Mouse (Mus musculus): ENCODE data around the gene Pold2. TPM values are rescaled to one million over a fixed set of nuclear protein-coding genes. Genes with fewer than 3 reads are reported as not detected.

Pold2 gene
- polyA plus RNA-seq, 1 experiment from 2014 or later = 162 TPM

GRCm38 (mm10) chr11:5869331-5869730 is 8.8 kb downstream of the Pold2 start:
- peaks cover 89% of the 10 kb centered on the region for H3K36me3 ChIP-seq
- H3K27me3 ChIP-seq (ENCODE audit: insufficient read depth, poor library complexity, severe bottlenecking) = no peaks in the 10 kb centered on the region
- no peak for DNase-seq (ENCODE audit: low spot score)
- no peak overlapping the region for H3K27ac ChIP-seq
- WGBS = 93% methylated on average over 16 of the region's 16 CpGs
- H3K4me3 ChIP-seq = no peak overlapping the region
- H3K4me1 ChIP-seq = peaks cover 10% of the 10 kb centered on the region; the same call in 1 of the 2 replicates
- no peaks in the 10 kb centered on the region for H3K9me3 ChIP-seq

- Histone ChIP-seq H3K27ac (no peak overlapping the region), H3K9me3 (no peaks in the 10 kb centered on the region), H3K4me3 (no peak overlapping the region), H3K4me1 (peaks cover 12% of the 10 kb centered on the region), H3K36me3 (peaks cover 87% of the 10 kb centered on the region), H3K27me3 (ENCODE audit: insufficient read depth, poor library complexity, severe bottlenecking) (peaks cover 9% of the 10 kb centered on the region; the same call in 1 of the 2 replicates)
- WGBS = 92% methylated on average over 12 of the region's 12 CpGs
- no peak for DNase-seq (ENCODE audit: low spot score)
These were observed 9.8 kb downstream of the Pold2 start for GRCm38 (mm10) chr11:5868324-5868723.

GRCm38 (mm10) chr11:5867196-5867595 is 10.9 kb downstream of the Pold2 start:
- Histone ChIP-seq H3K4me3 (no peak overlapping the region), H3K27ac (no peak overlapping the region), H3K9me3 (no peaks in the 10 kb centered on the region), H3K4me1 (peaks cover 23% of the 10 kb centered on the region), H3K36me3 (peaks cover 76% of the 10 kb centered on the region), H3K27me3 (ENCODE audit: insufficient read depth, poor library complexity, severe bottlenecking) (peaks cover 12% of the 10 kb centered on the region)
- DNase-seq (ENCODE audit: low spot score) = no peak
- 85% methylated on average over 2 of the region's 2 CpGs for WGBS

- Histone ChIP-seq H3K27ac (peak overlapping the region; percentile 89), H3K4me3 (peak overlapping the region; percentile 69), H3K36me3 (peaks cover 29% of the 10 kb centered on the region), H3K27me3 (ENCODE audit: insufficient read depth, poor library complexity, severe bottlenecking) (peaks cover 41% of the 10 kb centered on the region), H3K4me1 (peaks cover 39% of the 10 kb centered on the region), H3K9me3 (no peaks in the 10 kb centered on the region)
- whole genome bisulfite sequencing = 15% methylated on average over 15 of the region's 15 CpGs
- no peak for DNase-seq (ENCODE audit: low spot score)
These were observed 15.5 kb downstream of the Pold2 start for GRCm38 (mm10) chr11:5862394-5863105.

- Histone ChIP-seq H3K36me3 (peaks cover 27% of the 10 kb centered on the region), H3K4me1 (peaks cover 36% of the 10 kb centered on the region), H3K27me3 (ENCODE audit: insufficient read depth, poor library complexity, severe bottlenecking) (peaks cover 41% of the 10 kb centered on the region), H3K27ac (peak within 1 kb of the TSS; percentile 89), H3K4me3 (peak within 1 kb of the TSS; percentile 69), H3K9me3 (no peaks in the 10 kb centered on the region)
- WGBS = under 1% methylated on average over 59 of the region's 59 CpGs
- no peak for DNase-seq (ENCODE audit: low spot score)
These were observed 16.3 kb downstream of the Pold2 start, which contains the start of gene Aebp1 for GRCm38 (mm10) chr11:5861678-5862393. TSS of gene Aebp1 (plus strand) at chr11:5861947.

GRCm38 (mm10) chr11:5860639-5861038 is 17.5 kb downstream of the Pold2 start:
- peaks cover 41% of the 10 kb centered on the region for H3K27me3 ChIP-seq (ENCODE audit: insufficient read depth, poor library complexity, severe bottlenecking)
- 53% methylated on average over 6 of the region's 6 CpGs for WGBS

GRCm38 (mm10) chr11:5859883-5860550 is 18.1 kb downstream of the Pold2 start:
- H3K36me3 ChIP-seq = peaks cover 15% of the 10 kb centered on the region
- DNase-seq (ENCODE audit: low spot score) = no peak
- H3K27ac ChIP-seq = no peak overlapping the region
- peaks cover 41% of the 10 kb centered on the region for H3K4me1 ChIP-seq
- H3K4me3 ChIP-seq = no peak overlapping the region
- H3K27me3 ChIP-seq (ENCODE audit: insufficient read depth, poor library complexity, severe bottlenecking) = peaks cover 41% of the 10 kb centered on the region
- WGBS = 76% methylated on average over 13 of the region's 13 CpGs
- H3K9me3 ChIP-seq = no peaks in the 10 kb centered on the region

More at GRCm38 (mm10) chr11:5860639-5861038, 17.5 kb downstream of the Pold2 start:
- no peak overlapping the region for H3K27ac ChIP-seq
- H3K4me3 ChIP-seq = no peak overlapping the region
- no peaks in the 10 kb centered on the region for H3K9me3 ChIP-seq
- H3K36me3 ChIP-seq = peaks cover 21% of the 10 kb centered on the region
- no peak for DNase-seq (ENCODE audit: low spot score)
- peaks cover 41% of the 10 kb centered on the region for H3K4me1 ChIP-seq

GRCm38 (mm10) chr11:5858723-5859122 is 19.4 kb downstream of the Pold2 start:
- peaks cover 2% of the 10 kb centered on the region; the same call in 1 of the 2 replicates for H3K36me3 ChIP-seq
- H3K4me1 ChIP-seq = peaks cover 41% of the 10 kb centered on the region
- WGBS = 81% methylated on average over 1 of the region's 1 CpGs
- H3K27me3 ChIP-seq (ENCODE audit: insufficient read depth, poor library complexity, severe bottlenecking) = peaks cover 36% of the 10 kb centered on the region
- no peak overlapping the region for H3K27ac ChIP-seq
- no peaks in the 10 kb centered on the region for H3K9me3 ChIP-seq
- DNase-seq (ENCODE audit: low spot score) = no peak
- no peak overlapping the region for H3K4me3 ChIP-seq

GRCm38 (mm10) chr11:5856479-5857130 is 21.5 kb downstream of the Pold2 start:
- no peak overlapping the region for H3K4me3 ChIP-seq
- H3K9me3 ChIP-seq = no peaks in the 10 kb centered on the region
- H3K27ac ChIP-seq = no peak overlapping the region
- no peak for DNase-seq (ENCODE audit: low spot score)
- peaks cover 23% of the 10 kb centered on the region for H3K27me3 ChIP-seq (ENCODE audit: insufficient read depth, poor library complexity, severe bottlenecking)
- peaks cover 30% of the 10 kb centered on the region for H3K4me1 ChIP-seq
- no peaks in the 10 kb centered on the region for H3K36me3 ChIP-seq
- 67% methylated on average over 8 of the region's 8 CpGs for WGBS

GRCm38 (mm10) chr11:5855902-5856301 is 22.2 kb downstream of the Pold2 start:
- 34% methylated on average over 7 of the region's 7 CpGs for WGBS
- H3K27ac ChIP-seq = peak overlapping the region; percentile 33; the same call in 1 of the 2 replicates
- H3K9me3 ChIP-seq = no peaks in the 10 kb centered on the region
- DNase-seq (ENCODE audit: low spot score) = no peak
- H3K27me3 ChIP-seq (ENCODE audit: insufficient read depth, poor library complexity, severe bottlenecking) = peaks cover 16% of the 10 kb centered on the region; the same call in 1 of the 2 replicates
- peaks cover 30% of the 10 kb centered on the region for H3K4me1 ChIP-seq
- H3K4me3 ChIP-seq = no peak overlapping the region
- H3K36me3 ChIP-seq = no peaks in the 10 kb centered on the region

GRCm38 (mm10) chr11:5855481-5855880 is 22.6 kb downstream of the Pold2 start:
- no peaks in the 10 kb centered on the region for H3K36me3 ChIP-seq
- H3K4me3 ChIP-seq = no peak overlapping the region
- H3K27me3 ChIP-seq (ENCODE audit: insufficient read depth, poor library complexity, severe bottlenecking) = peaks cover 12% of the 10 kb centered on the region; the same call in 1 of the 2 replicates
- H3K27ac ChIP-seq = 0 out of 2 replicates have a peak overlapping the region, but pooled peaks have one; percentile 33
- no peaks in the 10 kb centered on the region for H3K9me3 ChIP-seq
- DNase-seq (ENCODE audit: low spot score) = no peak
- peaks cover 31% of the 10 kb centered on the region for H3K4me1 ChIP-seq

- 63% methylated on average over 1 of the region's 1 CpGs for WGBS
- peaks cover 46% of the 10 kb centered on the region for H3K4me1 ChIP-seq
- no peaks in the 10 kb centered on the region for H3K9me3 ChIP-seq
- no peak overlapping the region for H3K4me3 ChIP-seq
- no peaks in the 10 kb centered on the region for H3K27me3 ChIP-seq (ENCODE audit: insufficient read depth, poor library complexity, severe bottlenecking)
- H3K36me3 ChIP-seq = no peaks in the 10 kb centered on the region
- peak overlapping the region; percentile 53 for H3K27ac ChIP-seq
- no peak for DNase-seq (ENCODE audit: low spot score)
These were observed 25.8 kb downstream of the Pold2 start for GRCm38 (mm10) chr11:5852314-5852713.

Measured in heart, embryonic 10.5 days (tissue).